Mouse (Mus musculus): ENCODE results near the gene Coq8a.

- no peak for TF ChIP-seq CTCF (IDR thresholded peaks at IDR 0.05; ENCODE audit: low read depth)
- TF ChIP-seq EP300 (optimal IDR thresholded peaks at IDR 0.05): no peak
These were observed 29.3 kb downstream of the Coq8a start for GRCm38 (mm10) chr1:180170071-180170470.

Measured in stomach, postnatal 0 days (tissue).